Mouse (Mus musculus): ENCODE measurements around the gene Slc20a1.

Gene Slc20a1

DNA sequence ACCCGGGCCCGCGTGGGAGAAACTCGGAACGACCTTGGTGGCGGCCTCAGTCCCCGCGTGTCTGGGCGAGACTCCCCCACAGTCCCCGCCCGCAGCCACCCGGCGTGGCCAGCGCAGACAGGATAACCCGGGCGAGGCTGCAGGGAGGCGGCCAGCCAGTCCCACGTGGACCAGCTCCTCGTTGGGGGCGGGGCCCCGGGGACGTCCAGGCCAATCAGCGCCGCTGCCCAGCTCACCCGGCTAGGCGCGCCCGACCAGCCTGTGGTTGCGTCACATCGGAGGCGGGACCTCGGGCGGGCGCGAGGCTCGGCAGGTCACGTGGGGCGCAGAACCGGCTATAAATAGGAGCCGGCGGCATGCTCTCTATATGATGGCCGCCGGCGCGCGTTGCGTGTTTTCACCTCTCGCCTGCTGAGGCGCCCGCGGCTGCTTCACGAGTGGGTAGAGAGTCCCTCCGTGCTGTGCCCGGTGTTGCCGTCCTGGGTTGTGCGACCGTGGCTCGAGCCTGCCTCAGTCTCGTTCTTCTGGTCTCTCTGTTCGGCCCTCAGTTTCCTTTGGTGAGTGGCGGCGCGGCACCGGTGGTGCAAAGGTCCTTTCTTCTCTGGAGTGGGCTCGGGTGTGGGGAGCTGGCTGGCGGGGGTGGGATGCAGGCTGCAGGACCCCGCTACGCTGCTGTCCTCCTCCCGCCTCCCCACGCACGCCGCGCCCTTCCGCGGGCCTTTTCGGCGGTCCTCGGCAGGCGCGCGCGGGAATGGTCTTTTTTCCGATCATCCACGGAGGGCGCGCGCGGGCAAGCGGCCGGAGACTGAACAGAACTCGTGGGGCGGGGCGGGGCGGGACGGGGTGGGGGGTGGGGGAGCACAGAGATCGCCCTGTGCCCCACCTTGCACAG is at the start of gene Slc20a1:
Gene Slc20a1, plus strand, starts transcription at position 329 of the 892 bp plus-strand sequence.
- peak; percentile 96 to 99 for DNase-seq (ENCODE audit: low spot score in 2 of 2)

DNA sequence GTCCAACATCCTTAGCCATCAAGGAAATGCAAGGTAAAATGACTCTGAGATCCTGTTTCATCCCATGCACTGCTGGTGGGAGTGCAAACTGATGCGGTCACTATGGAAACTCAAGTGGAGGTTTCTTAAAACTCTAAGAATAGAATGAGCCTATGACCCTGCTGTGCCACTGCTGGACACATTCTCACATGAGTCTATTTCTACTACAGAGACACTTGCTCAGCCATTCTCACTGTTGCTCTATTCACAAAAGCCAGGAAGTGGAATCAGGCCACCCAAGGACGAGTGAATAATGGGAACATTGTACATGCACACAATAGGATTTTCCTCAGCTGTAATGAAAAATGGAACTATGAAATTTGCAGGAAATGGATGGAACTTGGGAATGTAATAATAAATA is 49.7 kb upstream of the Slc20a1 start:
- DNase-seq (ENCODE audit: low spot score in 2 of 2): no peak

DNA sequence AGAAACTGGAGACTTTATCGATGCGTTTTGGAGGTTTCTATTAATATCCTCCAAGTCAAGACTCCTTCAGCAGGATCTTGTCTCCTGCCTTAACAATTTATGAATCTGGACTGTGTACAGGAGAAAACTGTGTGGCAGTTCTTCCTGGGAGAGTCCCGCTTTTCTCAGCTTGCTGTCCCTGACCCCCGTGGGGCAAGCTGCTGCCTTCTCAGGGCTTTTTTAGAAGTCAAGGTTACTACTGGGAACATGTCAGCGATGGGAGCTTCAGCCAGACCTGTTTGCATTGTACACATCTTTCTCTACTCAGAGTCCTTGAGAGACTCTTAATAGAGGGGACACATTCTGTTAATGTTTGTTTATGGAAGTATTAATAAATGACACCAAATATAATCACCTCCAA is 48.2 kb upstream of the Slc20a1 start:
- DNase-seq (ENCODE audit: low spot score in 2 of 2): no peak

DNA sequence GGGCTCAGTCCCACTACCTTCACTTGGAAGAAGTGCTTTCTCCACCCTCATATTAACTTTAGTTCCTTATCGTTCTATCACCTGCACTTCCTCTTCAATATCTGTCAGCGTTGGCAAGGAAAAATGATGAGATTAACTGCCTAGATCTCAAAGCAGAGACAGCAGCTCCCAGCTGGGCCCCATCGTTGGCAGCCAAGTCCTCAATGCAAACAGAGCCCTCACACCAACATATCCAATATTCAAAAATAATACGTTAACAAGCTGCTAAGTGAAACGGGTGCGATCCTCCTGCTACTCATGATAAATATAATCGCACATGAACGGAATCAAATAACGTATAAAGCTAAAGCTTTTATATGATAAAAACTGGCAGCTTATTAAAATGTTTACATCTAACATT is 47.5 kb upstream of the Slc20a1 start:
- DNase-seq (ENCODE audit: low spot score in 2 of 2): no peak

DNA sequence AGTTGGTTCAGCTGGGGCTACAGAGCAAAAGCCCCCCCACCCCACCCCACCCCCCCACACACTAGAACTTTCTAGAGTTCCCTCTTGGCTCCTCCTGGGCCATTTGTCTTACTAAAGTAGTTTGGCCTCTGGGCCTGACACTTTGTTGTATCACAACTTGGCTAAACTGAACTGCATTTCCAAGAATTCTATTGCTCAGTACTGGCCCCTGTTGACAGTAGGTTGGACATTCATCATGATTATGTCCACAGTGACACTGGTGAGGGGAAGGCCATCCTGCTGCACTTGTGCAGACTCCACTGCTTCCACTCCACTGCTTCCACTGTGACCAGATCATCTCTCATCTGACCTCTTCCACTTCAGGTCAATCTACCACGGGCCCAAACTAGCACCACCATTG is 45.8 kb upstream of the Slc20a1 start:
- no peak for DNase-seq (ENCODE audit: low spot score in 2 of 2)

DNA sequence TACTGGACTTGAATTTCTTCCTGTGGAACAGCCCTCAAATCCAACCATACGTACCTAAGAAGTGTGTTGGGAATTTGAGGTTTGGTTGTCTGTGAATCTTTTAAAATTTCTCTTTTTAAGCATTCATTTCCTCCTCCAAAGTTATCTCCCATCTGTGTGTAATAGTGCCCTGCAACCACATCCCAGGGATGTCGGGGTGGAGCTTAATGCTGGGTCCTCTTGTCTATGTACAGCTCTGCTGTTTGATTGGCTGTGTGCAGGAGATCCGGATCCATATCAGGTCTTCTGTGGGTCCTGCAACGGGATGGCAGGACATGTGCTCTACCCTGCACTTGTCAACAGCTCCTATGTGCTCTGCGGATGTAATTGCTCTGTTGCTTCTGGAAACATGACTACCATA is 33.7 kb upstream of the Slc20a1 start:
- DNase-seq (ENCODE audit: low spot score in 2 of 2): no peak

DNA sequence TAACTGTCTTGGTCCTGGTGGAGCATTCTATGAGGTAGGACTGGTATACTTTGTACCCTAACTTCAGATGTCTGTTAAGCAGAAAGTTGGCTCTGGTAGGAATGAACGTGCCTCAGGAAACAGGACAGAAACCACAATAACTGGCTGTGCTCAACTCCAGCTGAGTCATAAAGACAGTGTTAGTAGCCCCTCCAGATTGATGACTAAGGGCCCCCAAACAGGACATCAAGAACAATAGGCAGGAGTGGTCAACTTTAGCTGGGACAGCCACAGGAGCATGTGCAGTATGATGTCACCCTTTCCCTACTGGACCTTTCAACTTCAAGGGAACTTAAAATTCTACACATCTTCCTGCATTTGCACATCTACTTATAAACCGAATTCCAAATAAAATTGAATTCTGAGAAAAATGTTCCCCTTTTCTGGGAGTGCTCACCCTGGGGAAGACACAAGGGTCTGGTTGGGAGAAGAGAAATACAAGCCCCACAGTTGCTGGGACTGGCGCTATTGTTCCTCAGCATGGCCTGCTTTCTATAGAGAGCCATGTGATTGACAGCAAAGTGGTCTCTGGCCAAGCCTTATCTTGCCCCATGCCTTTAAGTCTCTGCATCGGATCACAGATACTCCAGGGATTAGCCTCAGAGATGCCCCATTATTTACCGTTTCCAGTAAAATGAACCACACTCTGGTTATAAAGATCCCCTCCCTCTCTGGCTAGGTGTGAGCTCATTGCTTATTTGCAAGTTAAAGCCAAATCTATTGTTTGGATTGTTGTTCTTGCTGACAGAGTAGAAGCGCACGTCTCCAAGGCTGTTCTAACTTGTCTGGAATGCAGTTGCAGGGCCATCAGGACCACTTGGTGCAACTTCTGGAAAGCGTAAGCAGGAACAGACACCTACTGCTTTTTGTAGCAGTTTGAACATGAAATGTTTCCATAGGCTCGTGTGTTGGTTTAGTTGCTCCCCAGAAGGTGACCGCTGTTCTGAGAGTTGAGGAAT is 31.8 kb upstream of the Slc20a1 start:
- no peak for DNase-seq (ENCODE audit: low spot score in 2 of 2)

DNA sequence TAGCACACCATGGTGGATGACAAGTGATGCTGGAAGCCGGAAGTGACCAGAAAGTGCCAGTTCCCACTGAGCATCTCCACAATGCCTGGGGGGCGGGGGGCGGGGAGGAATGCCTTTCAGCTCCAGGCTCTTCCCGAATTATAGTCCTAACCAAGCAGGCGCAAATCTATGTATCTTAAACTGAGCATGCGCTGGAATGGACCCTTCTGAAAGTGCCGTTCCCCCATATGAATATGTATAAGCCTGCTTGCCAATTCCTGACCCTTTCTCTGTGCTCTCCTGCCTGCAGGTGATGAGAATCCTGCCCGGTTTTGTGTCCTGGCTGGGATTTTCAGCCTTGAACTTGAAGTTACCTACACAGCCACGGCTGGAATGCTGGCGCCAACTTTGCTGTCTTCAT is 25.2 kb upstream of the Slc20a1 start:
- DNase-seq (ENCODE audit: low spot score in 2 of 2): no peak

DNA sequence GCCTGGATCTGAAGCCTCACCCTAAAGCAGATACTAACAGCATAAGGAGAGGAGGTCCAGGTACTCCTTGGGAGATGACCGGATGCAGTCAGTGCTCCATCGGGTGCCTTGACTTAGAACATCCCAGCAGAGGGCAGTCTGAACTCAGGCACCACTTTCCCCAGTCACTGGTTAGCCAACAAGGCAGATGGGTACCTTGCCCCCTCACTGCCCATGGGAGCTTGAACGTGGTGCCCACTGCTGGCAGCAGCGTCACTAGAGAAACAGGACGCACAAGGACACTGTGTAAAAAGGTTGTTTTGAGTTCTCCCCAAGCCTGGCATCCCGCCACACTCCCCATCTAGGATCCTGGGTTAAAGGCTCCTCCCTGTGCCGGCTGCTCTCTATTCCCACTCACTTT is 24.1 kb upstream of the Slc20a1 start:
- DNase-seq (ENCODE audit: low spot score in 2 of 2): peak in 1 of 2 experiments; percentile 68

DNA sequence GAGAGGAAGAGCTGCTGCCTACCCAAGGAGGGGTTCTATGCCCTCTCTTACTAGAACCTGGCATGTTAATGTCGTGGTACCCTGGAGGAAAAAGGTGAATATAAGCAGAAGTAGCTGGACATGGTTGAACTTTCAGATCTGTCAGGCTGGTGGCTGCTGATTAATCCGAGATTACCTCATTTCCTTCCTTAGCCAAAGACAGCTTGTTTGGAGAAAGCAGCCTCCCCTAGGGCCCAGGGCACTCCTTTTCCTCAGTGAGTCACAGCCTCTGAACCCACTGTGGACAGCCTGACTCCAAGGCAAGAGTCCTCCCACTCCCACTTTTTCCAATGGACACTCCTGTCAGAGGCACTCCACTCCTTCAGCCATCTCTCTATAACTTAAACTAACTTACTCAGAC is 22.9 kb upstream of the Slc20a1 start:
- no peak for DNase-seq (ENCODE audit: low spot score in 2 of 2)

DNA sequence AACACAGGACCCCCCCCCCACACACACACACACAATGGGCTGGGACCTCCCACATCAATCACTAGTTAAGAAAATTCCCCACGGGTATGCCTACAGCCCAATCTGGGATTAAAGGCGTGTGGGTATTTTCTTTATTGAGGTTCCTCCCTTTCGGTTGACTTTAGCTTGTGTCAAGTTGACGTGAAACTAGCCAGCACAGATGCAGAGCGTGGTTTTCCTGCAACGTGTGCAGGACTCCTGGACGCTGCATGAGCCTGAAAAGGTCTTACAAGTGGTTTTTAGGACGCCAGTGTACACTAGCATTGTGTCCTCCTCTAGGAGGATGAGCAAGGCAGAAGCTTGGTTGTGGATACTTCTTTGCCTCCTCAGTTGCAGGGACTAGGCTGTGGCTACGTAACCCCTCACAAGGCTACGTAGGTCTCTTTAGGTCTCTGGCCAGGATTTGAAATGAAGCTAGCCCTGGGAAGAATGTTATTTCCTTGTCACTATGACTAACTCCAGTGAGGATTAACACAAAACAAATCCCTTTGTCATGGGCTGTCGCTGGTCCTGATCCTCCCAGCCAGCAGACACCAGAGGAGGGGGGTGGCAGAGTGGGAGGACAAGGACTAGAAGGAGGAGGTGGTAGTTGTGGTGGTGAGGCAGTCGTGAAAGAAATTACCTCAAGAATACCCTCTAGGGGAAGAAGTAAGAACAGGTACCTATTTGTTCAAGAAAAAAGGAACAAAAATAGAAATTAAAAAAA is 21.7 kb upstream of the Slc20a1 start:
- no peak for DNase-seq (ENCODE audit: low spot score in 2 of 2)

DNA sequence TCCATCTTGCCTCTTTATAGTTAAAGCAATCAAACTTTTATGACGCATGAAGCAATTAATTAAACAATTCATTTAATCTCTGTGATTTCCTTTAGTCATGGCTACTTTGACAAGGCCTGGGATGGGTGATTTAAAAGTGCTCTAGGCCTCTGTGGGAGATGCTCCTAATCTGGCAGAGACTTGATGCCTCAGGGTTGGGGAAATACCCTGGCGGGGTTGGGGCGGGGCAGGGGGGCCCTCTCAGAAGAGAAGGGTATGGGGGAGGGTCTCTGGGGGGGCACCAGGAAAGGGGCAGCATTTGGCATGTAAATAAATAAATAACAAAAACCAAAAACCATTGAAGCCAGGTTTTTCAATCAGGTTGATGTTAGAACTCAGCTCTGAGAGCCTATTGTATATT is 20.9 kb upstream of the Slc20a1 start:
- no peak for DNase-seq (ENCODE audit: low spot score in 2 of 2)

DNA sequence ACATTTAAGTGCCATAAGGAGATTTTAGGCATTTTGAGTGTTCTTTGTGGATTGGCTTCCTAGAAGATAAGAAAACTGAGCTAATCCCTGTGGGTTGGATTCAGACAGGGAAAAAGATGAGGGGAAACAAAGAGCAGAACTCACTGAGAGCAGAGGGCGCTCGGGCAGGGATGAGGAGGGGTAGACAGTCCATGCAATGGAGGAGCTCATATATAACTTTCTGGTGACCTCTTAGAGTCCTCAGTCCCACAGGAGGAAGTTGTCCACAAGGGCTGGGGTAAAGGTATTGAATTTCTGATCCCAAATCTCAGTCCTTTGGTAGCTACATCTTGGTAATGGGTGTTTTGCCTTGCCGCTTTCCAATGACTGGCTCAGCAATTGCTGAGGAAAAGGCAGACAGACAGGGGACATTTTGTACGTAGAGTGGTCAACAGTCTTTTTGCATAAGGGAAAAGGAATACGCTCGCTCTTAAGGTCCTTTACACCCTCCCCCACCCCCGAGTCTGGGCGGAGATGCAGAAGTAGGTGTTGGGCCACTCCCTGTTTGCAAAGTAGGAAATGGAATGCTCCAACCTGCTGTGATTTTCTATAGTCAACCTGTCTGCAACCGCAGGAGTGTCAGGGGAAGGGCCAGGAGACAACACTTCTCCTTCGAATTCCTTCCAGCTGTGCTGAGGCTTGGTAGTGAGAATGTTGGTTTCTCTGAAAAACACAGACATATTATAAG is 20.2 kb upstream of the Slc20a1 start:
- no peak for DNase-seq (ENCODE audit: low spot score in 2 of 2)

DNA sequence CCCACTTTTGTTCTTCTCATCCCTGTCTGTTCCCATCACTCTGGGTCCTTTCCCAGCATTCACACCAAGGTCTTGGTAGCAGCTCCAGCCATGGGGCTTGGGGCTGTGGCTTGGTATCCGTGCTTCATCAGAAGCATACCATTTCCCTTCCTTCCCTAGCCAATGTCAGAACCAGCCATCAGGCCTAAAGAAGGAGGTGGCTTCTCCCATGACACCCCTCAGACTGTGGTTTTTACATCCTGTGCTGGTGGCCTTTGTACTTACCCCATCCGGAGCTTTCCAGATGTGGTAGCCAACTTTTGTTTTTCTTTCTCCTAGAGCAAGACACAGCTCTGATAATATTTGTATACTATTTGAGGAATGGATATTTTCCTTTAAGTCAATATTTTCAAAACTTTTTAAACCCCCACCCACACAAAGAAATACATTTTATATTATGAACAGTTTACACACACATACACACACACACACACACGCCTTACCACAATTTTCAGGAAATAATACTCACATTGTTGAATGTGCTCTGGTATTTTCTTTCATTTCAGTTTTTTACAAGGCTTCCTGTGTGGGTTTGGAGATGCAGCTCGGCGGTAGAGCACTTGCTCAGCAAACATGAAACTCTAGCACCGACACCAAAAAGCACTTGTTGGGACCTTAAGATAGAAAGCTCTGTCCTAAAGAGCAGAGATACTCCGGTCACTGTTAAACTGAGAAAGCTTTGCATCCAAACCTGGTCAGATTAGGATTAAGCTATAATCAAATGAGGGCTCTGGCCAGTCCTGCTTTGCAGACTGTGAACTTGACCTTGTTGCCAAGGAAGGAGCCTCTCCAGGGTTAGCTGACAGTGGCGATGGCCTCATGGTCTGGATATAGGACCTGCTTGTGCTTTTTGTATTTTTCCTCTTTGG is 18.4 kb upstream of the Slc20a1 start:
- no peak for DNase-seq (ENCODE audit: low spot score in 2 of 2)

DNA sequence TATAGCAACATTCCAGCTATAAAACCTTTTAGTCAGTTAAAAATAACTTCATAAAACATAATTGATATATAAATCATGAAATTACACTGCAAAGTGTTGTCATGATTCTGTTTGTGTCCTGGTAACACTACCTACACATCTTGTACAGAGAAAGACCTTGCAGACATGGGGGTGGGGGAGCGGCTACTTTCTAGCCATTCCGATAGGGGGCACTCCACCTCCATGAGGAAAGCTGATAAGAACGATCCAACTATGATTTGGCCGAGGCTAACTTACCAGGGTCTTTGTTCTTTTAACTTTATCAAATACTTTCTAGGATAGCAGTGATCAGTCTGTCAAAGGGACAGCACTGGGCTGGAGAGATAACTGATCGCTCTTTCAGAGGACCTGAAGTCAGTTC is 17.1 kb upstream of the Slc20a1 start:
- DNase-seq (ENCODE audit: low spot score in 2 of 2): no peak

DNA sequence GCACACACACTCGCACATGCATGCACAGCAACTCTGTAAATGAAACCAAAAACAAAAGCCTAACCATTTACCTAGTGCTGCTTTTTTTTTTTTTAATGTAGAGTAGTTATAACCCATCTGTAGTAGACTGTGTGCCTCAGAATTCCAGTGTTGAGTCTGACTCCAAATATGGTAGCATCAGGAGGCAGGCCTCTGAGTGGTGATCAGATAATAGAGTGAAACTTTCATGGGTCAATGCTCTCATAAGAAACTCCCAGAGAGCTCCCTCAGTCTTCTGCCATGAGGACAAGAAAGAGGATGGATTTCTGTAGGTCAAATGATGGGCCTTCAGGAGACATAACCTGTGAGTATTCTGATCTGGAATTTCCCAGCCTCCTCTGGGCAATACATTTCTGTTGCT is 16.2 kb upstream of the Slc20a1 start:
- DNase-seq (ENCODE audit: low spot score in 2 of 2): no peak

DNA sequence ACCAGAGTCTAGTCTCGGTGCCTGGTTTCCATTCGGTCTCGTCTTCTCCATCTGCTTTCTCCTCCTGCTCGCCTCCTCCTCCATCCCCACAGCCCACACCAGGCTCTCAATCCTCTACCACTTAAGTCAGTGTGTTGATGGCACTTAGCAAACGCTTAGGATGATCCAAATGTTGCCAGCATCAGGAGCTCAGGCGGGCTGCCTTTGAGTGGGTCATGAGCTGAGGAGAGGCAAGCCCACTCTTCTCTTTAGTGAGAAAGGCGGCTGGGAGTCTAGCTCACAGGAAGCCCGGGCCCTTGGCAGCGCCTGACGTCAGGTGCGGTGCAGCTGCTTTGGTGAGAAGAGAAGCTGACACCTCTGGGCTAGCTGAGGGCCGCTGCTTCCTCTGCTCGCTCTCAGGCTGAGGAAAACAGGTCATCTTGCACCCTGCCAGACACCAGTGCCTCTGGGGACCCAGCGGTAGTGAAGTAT is 15.0 kb upstream of the Slc20a1 start:
- peak in 1 of 2 experiments; percentile 77 for DNase-seq (ENCODE audit: low spot score in 2 of 2)

DNA sequence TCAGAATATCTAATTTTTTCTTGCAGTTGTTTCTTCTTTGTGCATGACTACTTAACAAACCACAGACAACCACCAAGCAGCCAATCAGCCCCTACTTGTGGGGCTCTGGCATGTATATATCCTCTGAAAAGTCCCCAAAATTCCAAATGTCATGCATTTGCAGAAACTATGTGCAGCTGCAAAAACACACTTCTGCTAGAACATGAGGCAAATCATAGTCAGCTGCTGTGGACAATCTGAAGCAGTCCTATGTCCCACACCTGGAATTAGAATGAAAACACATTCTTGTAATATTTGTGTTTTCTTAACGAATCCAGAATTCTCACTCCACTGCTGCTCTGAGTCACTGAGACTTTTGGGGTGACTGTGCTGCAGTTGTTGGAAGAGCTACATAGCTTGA is 13.7 kb upstream of the Slc20a1 start:
- no peak for DNase-seq (ENCODE audit: low spot score in 2 of 2)

DNA sequence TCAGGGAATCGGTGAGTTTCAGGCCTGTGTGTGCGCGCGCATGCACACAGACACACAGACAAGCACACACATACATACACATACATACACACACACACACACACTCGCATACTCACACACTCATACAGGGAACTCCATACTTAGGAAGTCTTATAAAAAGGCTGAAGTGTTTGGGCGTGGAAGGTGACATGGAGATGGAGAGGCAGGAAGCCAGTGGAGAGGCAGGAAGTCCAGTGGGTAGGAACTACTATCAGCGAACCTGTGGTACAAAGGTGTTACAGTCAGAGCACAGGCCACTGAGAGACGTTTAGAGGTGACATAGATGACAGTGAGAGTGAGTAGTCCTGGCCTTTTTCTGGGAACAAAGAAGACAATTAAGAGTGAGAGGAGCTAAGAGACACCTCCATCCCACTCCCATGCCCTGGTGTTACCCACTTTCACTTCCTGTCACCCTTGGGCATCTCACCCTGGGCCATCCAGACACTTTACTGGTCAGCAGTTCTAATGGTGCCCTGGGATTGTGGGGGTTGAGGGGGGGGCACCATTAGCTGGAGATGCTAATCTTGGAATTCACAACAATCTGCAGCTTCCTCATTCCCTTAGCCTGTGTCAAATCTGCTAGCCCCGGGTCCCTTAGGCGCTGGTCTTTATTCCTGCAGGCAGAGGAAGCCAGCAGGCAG is 12.8 kb upstream of the Slc20a1 start:
- DNase-seq (ENCODE audit: low spot score in 2 of 2): no peak

Measured in left cerebral cortex, adult 9 months (tissue).